Mouse (Mus musculus) embryonic facial prominence, embryonic 13.5 days (tissue): ENCODE data around the gene Trim38. TPM values are rescaled to one million over a fixed set of nuclear protein-coding genes. Genes with fewer than 3 reads are reported as not detected.
A peak's percentile ranks its signal among the peaks of the same experiment; 100 is the strongest.
"Not testable (repeated sequence)": the region's sequence is repeated elsewhere in the genome, so short reads cannot be mapped to it uniquely, and the experiment has no call there.

Source experiments
- ATAC-seq: fragments of 200-750 bp; cut with Nextera tagmentation; 2 replicates; pipeline ENCODE4 v1.8.0; 2017; ENCODE audit warnings: low read depth; ENCODE audit not compliant: insufficient number of reproducible peaks, insufficient read depth, low FRiP score, low TSS enrichment
- H3K27ac ChIP-seq: fragments of 300-500 bp; sonication (generic); 2 replicates; pipeline ENCODE4 v1.5.1; 2015; ENCODE audit warnings: moderate library complexity, mild to moderate bottlenecking, inconsistent platforms
- H3K27me3 ChIP-seq: fragments of 300-500 bp; sonication (generic); 2 replicates; pipeline ENCODE4 v1.6.1; 2015; ENCODE audit warnings: mild to moderate bottlenecking, inconsistent platforms
- H3K36me3 ChIP-seq: fragments of 300-500 bp; sonication (generic); 2 replicates; pipeline ENCODE4 v1.6.1; 2015; ENCODE audit warnings: mild to moderate bottlenecking, inconsistent platforms
- H3K4me1 ChIP-seq: fragments of 300-500 bp; sonication (generic); 2 replicates; pipeline ENCODE4 v1.6.1; 2015; ENCODE audit warnings: inconsistent platforms
- H3K4me2 ChIP-seq: fragments of 300-500 bp; sonication (generic); 2 replicates; pipeline ENCODE4 v1.6.1; 2015; ENCODE audit warnings: moderate library complexity, mild to moderate bottlenecking, inconsistent platforms
- H3K4me3 ChIP-seq: fragments of 300-500 bp; sonication (generic); 2 replicates; pipeline ENCODE4 v1.5.1; 2015; ENCODE audit warnings: mild to moderate bottlenecking, inconsistent platforms
- H3K9ac ChIP-seq: fragments of 300-500 bp; sonication (generic); 2 replicates; pipeline ENCODE4 v1.6.1; 2015; ENCODE audit warnings: mild to moderate bottlenecking, inconsistent platforms
- H3K9me3 ChIP-seq: fragments of 300-500 bp; sonication (generic); 2 replicates; pipeline ENCODE4 v1.6.1; 2016; ENCODE audit warnings: inconsistent platforms
- WGBS: fragments of 180-500 bp; shearing (Covaris S2); methylation state at CpG from one replicate; pipeline ENCODE4 v1.1.7; 2015; ENCODE audit warnings: mixed read lengths; 5-methylcytosine and 5-hydroxymethylcytosine counted together
- polyA plus RNA-seq: library from polyadenylated mRNA; unstranded; fragments of >200 nt; fragmentation: Nextera tagmentation; extraction: Ambion mirVana; gene quantifications from 2 replicates; pipeline ENCODE4 v1.2.1, GENCODE M21; 2015

The Trim38 gene
- not detected in 2 replicates for polyA plus RNA-seq

DNA sequence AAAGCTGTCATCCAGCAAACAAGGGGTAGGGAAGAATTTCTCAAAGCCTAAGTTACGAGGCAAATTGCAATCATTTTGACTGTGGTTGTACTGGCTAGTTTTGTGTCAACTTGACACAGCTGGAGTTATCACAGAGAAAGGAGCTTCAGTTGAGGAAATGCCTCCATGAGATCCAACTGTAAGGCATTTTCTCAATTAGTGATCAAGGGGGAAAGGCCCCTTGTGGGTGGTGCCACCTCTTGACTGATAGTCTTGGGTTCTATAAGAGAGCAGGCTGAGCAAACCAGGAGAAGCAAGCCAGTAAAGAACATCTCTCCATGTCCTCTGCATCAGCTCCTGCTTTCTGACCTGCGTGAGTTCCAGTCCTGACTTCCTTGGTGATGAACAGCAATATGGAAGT lies at the start of gene Trim38:
Trim38 (plus strand) TSS at position 301 of the 400 bp plus-strand sequence.
- H3K4me3 ChIP-seq, ATAC-seq, H3K27ac ChIP-seq, H3K36me3 ChIP-seq, H3K4me1 ChIP-seq, H3K27me3 ChIP-seq, H3K9me3 ChIP-seq, H3K4me2 ChIP-seq, H3K9ac ChIP-seq: not testable (repeated sequence)
- 77% methylated on average over 2 of the region's 2 CpGs for WGBS

DNA sequence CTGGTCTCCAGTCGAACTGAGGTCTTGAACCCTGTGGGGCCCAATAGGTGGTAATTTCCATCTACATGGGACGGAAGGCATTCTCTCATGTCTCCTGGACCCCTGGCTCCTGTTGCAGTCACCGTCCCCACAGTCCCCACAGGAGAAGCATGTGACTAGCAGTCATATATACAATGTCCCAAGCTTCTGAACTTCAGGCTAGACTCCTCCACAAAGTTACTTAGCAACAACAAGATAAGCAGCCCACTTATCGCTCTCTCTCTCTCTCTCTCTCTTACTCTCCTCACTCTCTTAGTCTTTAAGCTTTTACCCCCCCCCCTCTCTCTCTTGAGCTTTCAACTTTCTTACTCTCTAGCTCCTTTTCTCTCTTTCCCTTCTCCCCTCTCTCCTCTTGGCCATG lies 45.5 kb upstream of the Trim38 start:
- H3K4me3 ChIP-seq: no peak overlapping the region
- no peak overlapping the region for H3K27ac ChIP-seq
- H3K9me3 ChIP-seq: no peaks in the 10 kb centered on the region
- no peaks in the 10 kb centered on the region for H3K4me1 ChIP-seq
- H3K36me3 ChIP-seq: no peaks in the 10 kb centered on the region
- no peak overlapping the region for H3K9ac ChIP-seq
- H3K27me3 ChIP-seq: no peaks in the 10 kb centered on the region
- no peak for ATAC-seq
- H3K4me2 ChIP-seq: no peak overlapping the region
- 92% methylated on average over 4 of the region's 4 CpGs for WGBS

DNA sequence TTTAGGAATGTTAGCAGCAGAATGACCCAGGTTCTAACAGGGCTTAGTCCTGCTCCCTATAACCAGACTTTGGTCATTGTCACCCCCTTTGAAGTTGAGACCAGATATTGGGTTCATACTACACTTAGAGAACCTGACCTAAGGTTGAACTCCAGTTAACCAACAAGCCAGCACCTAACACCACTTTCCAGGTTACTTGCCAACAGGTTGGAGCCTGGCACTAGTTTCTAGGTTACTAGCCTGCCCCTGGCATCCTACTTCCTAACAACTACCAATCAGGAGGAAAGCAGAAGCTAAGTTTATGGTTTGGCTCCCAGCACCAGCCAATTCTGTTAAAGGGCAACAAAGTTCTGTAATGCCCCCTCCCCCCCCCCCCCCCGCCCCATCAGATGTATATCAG lies 44.5 kb upstream of the Trim38 start:
- H3K9ac ChIP-seq: no peak overlapping the region
- no peak for ATAC-seq

DNA sequence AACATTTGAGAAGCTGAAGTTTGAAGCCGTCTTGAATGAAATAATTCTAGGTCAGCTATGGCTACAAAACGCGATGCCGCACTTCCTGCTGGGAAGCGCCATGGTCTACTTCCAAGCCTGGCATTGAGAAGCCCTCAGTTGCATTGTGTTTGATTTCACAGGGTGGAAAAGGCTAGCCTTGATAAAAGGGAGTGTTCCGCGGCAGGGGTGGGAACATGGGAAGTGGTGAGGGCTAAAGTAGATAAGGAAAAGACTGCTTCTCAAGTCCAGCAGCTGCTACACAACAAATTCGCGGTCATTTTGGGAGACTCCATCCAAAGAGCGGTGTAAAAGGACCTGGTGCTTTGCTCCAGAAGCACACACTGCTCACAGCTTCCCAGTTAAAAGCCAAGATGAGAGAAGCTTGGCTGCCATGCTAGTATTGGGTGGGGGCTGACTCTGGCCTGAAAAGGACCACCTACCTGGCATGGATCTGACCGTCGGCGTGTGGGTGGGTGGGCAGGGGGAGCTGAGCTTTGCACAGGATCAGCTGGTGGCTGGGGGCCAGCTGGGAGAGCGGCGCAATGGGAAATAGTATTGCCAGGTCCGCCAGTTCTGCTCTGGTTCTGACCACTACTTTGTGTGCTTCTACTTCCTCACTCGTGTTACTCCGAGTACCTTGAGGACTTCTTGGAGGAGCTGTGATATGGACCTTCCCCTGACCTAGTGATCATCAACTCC lies 41.1 kb upstream of the Trim38 start:
- no peaks in the 10 kb centered on the region for H3K36me3 ChIP-seq
- no peak overlapping the region for H3K27ac ChIP-seq
- WGBS: 90% methylated on average over 18 of the region's 18 CpGs
- no peak overlapping the region for H3K4me3 ChIP-seq
- no peak overlapping the region for H3K9ac ChIP-seq
- ATAC-seq: no peak
- H3K4me1 ChIP-seq: no peaks in the 10 kb centered on the region
- H3K9me3 ChIP-seq: no peaks in the 10 kb centered on the region
- no peaks in the 10 kb centered on the region for H3K27me3 ChIP-seq
- no peak overlapping the region for H3K4me2 ChIP-seq

More for the DNA sequence above, 44.5 kb upstream of the Trim38 start:
- Histone ChIP-seq H3K9me3 (no peaks in the 10 kb centered on the region), H3K4me2 (no peak overlapping the region), H3K27ac (no peak overlapping the region), H3K36me3 (no peaks in the 10 kb centered on the region), H3K4me1 (no peaks in the 10 kb centered on the region), H3K27me3 (no peaks in the 10 kb centered on the region), H3K4me3 (no peak overlapping the region)
- WGBS: 40% methylated on average over 1 of the region's 1 CpGs

DNA sequence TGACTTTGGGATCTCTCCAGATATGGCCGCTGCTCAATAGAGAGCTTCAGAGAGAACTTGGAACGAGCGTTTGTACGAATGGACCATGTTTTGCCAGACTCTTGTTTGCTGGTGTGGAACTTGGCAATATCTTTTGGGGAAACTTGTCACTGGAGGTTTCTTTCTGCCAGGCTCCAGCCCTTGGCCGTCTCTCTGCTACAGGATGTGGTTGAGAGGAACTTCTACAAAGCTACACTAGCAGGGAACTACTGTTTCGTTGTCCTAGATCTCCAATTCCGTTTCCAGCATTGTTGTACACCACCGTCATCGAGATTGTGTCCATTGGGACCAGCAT lies 40.6 kb upstream of the Trim38 start:
- H3K9ac ChIP-seq: no peak overlapping the region
- H3K9me3 ChIP-seq: no peaks in the 10 kb centered on the region
- H3K4me3 ChIP-seq: no peak overlapping the region
- no peaks in the 10 kb centered on the region for H3K4me1 ChIP-seq
- no peak overlapping the region for H3K4me2 ChIP-seq
- ATAC-seq: no peak
- H3K27ac ChIP-seq: no peak overlapping the region
- WGBS: 93% methylated on average over 9 of the region's 9 CpGs
- no peaks in the 10 kb centered on the region for H3K36me3 ChIP-seq
- no peaks in the 10 kb centered on the region for H3K27me3 ChIP-seq

DNA sequence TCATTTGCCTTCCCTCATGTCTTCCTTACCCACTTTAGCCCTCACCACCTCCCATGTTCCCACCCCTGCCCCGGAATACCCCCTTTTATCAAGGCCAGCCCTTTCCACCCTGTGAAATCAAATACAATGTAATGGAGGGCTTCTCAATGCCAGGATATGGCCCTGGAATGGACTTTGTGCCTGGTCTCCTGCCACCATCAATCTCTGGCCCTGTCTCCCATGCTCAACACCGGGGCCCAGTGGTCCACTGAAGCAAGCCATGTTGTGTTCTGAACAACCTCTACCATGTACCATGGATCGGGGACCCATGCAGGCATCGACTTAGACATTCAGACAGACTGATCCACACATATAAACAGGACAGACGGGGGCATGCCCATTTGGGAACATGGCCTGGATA lies 40.0 kb upstream of the Trim38 start:
- no peak overlapping the region for H3K27ac ChIP-seq
- no peak for ATAC-seq
- WGBS: 94% methylated on average over 5 of the region's 5 CpGs

DNA sequence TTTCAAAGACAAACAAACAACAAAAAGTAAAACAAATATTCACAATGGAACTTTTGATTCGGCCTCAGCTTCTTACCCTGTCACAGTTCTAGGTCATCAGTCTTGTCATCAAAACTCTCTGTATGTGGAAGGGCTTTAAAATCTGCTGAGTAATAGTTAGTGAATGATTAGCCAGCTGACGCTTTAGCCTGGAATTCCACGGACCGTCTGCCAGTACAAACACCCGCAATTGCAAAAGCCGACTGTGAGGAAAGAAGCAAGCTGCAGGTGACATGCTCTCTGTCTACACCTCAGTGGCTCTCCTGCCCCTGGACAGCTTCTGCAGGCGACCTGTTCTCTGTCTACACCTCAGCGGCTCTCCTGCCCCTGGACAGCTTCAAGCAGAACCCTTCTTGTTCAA lies 39.2 kb upstream of the Trim38 start:
- ATAC-seq: no peak
- H3K4me1 ChIP-seq: no peaks in the 10 kb centered on the region
- H3K4me3 ChIP-seq: no peak overlapping the region
- 50% methylated on average over 8 of the region's 8 CpGs for WGBS
- H3K4me2 ChIP-seq: no peak overlapping the region
- H3K27ac ChIP-seq: no peak overlapping the region
- H3K9me3 ChIP-seq: no peaks in the 10 kb centered on the region
- H3K9ac ChIP-seq: no peak overlapping the region
- H3K27me3 ChIP-seq: no peaks in the 10 kb centered on the region
- H3K36me3 ChIP-seq: no peaks in the 10 kb centered on the region

More for the DNA sequence above, 40.0 kb upstream of the Trim38 start:
- Histone ChIP-seq H3K27me3 (no peaks in the 10 kb centered on the region), H3K9ac (no peak overlapping the region), H3K4me3 (no peak overlapping the region), H3K4me1 (no peaks in the 10 kb centered on the region), H3K9me3 (no peaks in the 10 kb centered on the region), H3K4me2 (no peak overlapping the region), H3K36me3 (no peaks in the 10 kb centered on the region)

DNA sequence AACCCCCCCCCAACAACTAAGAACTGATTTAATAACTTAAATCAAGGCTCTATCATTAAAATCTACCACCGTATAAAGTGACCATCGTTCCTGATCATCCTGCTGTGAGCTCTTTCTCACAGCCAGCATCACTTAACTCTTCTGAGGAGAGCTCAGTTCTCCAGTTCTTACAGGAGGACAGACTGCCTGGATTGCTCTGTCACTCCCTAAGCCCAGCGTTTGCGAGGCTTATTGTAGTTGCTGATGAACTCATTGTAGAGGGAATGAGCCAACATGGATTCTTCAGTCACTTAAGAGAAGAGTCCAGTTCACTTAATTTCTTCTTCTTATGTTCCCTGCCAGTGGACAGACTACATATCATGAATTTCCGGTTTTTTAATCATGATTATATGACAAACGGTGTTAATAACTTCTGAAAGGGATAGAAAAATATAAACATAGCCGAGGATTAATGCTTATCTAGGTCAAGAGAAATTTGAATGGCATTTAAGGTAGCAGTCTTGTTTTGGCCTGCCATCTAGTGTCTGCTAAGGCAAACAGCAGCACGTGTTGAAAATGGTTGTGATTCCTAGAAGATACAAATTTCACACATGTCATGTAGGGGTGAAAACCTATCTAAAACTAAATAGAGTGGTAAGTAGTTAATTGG lies 37.4 kb upstream of the Trim38 start:
- Histone ChIP-seq H3K9ac (no peak overlapping the region), H3K27ac (no peak overlapping the region), H3K36me3 (no peaks in the 10 kb centered on the region), H3K9me3 (no peaks in the 10 kb centered on the region), H3K27me3 (no peaks in the 10 kb centered on the region), H3K4me1 (no peaks in the 10 kb centered on the region), H3K4me2 (no peak overlapping the region), H3K4me3 (no peak overlapping the region)
- WGBS: 24% methylated on average over 8 of the region's 8 CpGs
- ATAC-seq: no peak

DNA sequence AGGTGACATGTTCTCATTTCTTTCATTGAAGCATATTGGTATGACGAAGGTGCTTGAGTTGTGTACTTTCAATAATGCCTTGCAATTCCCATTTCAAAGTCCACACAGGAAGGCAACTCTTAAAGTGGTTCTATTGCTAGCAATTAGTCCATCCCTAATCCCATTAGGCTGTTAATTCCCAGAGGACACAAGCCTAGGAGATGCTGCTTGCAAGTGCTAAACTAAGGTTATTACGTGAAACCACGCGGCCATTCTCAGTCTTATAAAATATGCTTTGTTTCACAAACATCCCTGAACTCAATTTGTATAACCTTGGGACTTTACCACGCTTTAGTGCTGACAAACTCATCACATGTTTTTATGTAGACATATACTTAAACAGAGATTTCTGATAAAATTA lies 32.6 kb upstream of the Trim38 start:
- Histone ChIP-seq H3K9ac (no peak overlapping the region), H3K36me3 (no peaks in the 10 kb centered on the region), H3K9me3 (no peaks in the 10 kb centered on the region), H3K27me3 (no peaks in the 10 kb centered on the region), H3K27ac (no peak overlapping the region), H3K4me3 (no peak overlapping the region), H3K4me2 (no peak overlapping the region), H3K4me1 (peaks cover 5% of the 10 kb centered on the region; the same call in 1 of the 2 replicates)
- 82% methylated on average over 5 of the region's 5 CpGs for WGBS
- ATAC-seq: no peak

DNA sequence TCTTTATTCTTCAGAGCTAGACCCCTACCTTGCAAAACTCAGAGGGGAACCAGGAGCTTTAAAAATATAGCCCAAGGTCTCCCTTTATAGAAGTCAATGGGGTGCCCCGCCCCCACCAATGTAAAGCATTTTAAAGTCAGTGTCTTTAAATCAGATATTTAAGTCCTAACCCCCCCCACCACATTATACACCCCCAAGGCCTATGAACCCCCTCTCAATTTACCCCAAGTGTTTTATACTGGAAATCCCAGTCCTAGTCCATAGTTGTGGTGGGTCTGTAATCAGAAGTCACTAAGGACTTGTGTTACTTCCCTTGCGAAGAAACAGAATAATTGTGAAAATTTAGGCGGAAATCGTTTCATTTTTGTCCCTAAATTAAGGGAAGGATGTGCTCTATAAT lies 31.7 kb upstream of the Trim38 start:
- peaks cover 5% of the 10 kb centered on the region; the same call in 1 of the 2 replicates for H3K4me1 ChIP-seq
- no peaks in the 10 kb centered on the region for H3K27me3 ChIP-seq
- no peaks in the 10 kb centered on the region for H3K36me3 ChIP-seq
- WGBS: 20% methylated on average over 4 of the region's 4 CpGs
- ATAC-seq: no peak
- peak overlapping the region; percentile 65 for H3K4me3 ChIP-seq
- no peaks in the 10 kb centered on the region for H3K9me3 ChIP-seq
- peak overlapping the region; percentile 89 for H3K9ac ChIP-seq
- H3K27ac ChIP-seq: peak overlapping the region; percentile 99
- H3K4me2 ChIP-seq: peak overlapping the region; percentile 97

DNA sequence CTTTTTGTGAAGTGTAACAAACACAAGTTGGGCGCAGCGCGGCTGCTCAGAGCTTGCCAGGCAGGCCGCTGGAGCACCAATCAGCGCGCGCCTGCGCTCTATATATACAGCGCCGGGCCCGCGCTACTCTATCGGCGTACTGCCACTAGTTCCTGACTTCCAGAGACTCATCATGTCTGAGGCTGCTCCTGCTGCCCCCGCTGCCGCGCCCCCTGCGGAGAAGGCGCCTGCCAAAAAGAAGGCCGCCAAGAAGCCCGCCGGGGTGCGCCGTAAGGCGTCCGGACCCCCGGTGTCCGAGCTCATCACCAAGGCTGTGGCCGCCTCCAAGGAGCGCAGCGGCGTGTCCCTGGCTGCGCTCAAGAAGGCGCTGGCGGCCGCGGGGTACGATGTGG lies 31.0 kb upstream of the Trim38 start, which contains the start of gene Hist1h1c:
Hist1h1c (plus strand) TSS at position 132 of the 392 bp plus-strand sequence.
- peak within 1 kb of the TSS; percentile 97 for H3K4me2 ChIP-seq
- H3K9me3 ChIP-seq: no peaks in the 10 kb centered on the region
- H3K9ac ChIP-seq: peak within 1 kb of the TSS; percentile 89
- H3K27me3 ChIP-seq: no peaks in the 10 kb centered on the region
- H3K4me3 ChIP-seq: peak within 1 kb of the TSS; percentile 65
- no peaks in the 10 kb centered on the region for H3K36me3 ChIP-seq
- peak; percentile 92 for ATAC-seq
- peaks cover 9% of the 10 kb centered on the region; the same call in 1 of the 2 replicates for H3K4me1 ChIP-seq
- H3K27ac ChIP-seq: peak within 1 kb of the TSS; percentile 99
- WGBS: under 1% methylated on average over 38 of the region's 38 CpGs
